Mouse (Mus musculus) CH12.LX (cell line): ENCODE measurements at regions not wholly inside any gene's neighbourhood (a gene's known extent, or its start where the extent isn't known, plus 50 kb on each side); places are given as distances from the start of the nearest gene placed in this dataset.
"Not testable (repeated sequence)": the region's sequence is repeated elsewhere in the genome, so short reads cannot be mapped to it uniquely, and the experiment has no call there.

Experiments
- CTCF ChIP-seq, 2 experiments: IDR thresholded peaks in 1 of 2; conservative IDR thresholded peaks in 1 of 2; 2 replicates each; pipeline ENCODE4 v1.5.1; 2011 to 2012; ENCODE audit warnings: low read depth in 2 of 2, low read length in 2 of 2, improper control_type of control experiment in 1 of 2, inconsistent platforms in 1 of 2, mild to moderate bottlenecking in 1 of 2, moderate library complexity in 1 of 2
- ELF1 ChIP-seq: IDR thresholded peaks from 2 replicates; pipeline ENCODE4 v1.6.1; 2014; ENCODE audit warnings: low read depth, mild to moderate bottlenecking, inconsistent platforms, low read length, improper control_type of control experiment
- HCFC1 ChIP-seq: IDR thresholded peaks from 2 replicates; pipeline ENCODE4 v1.6.1; 2012; ENCODE audit warnings: low read depth, mild to moderate bottlenecking, inconsistent platforms, low read length, improper control_type of control experiment
- MAX ChIP-seq: IDR thresholded peaks from 2 replicates; pipeline ENCODE4 v1.6.1; 2011; ENCODE audit warnings: low read length, improper control_type of control experiment
- MAZ ChIP-seq: IDR thresholded peaks from 2 replicates; pipeline ENCODE4 v1.6.1; 2012; ENCODE audit warnings: low read depth, mild to moderate bottlenecking, inconsistent platforms, low read length, improper control_type of control experiment, moderate library complexity
- NRF1 ChIP-seq: IDR thresholded peaks from 2 replicates; pipeline ENCODE4 v1.6.1; 2014; ENCODE audit warnings: low read depth, mild to moderate bottlenecking, inconsistent platforms, low read length, improper control_type of control experiment, moderate library complexity
- POLR2A ChIP-seq: IDR thresholded peaks from 2 replicates; pipeline ENCODE4 v1.6.1; 2011; ENCODE audit warnings: low read depth, mild to moderate bottlenecking, improper control_type of control experiment, low read length
- RAD21 ChIP-seq: IDR thresholded peaks from 2 replicates; pipeline ENCODE4 v1.6.1; 2011; ENCODE audit warnings: low read depth, mild to moderate bottlenecking, low read length, improper control_type of control experiment, moderate library complexity
- UBTF ChIP-seq: IDR thresholded peaks from 2 replicates; pipeline ENCODE4 v1.6.1; 2012; ENCODE audit warnings: low read depth, mild to moderate bottlenecking, inconsistent platforms, low read length, improper control_type of control experiment, moderate library complexity
- ZMIZ1 ChIP-seq: IDR thresholded peaks from 2 replicates; pipeline ENCODE4 v1.6.1; 2012; ENCODE audit warnings: low read depth, mild to moderate bottlenecking, inconsistent platforms, low read length, improper control_type of control experiment

GRCm38 (mm10) chr10:69035536-69035935 is 115.7 kb upstream of the Rhobtb1 start:
- TF ChIP-seq ZMIZ1; NRF1; ELF1; MAX; CTCF (conservative IDR thresholded peaks at IDR 0.05 in 1 of 2, IDR thresholded peaks at IDR 0.05 in 1 of 2; ENCODE audit: low read depth in 2 of 2, low read length in 2 of 2); HCFC1; MAZ; RAD21; POLR2A; UBTF: not testable (repeated sequence)
